Mouse (Mus musculus) myocyte (in vitro differentiated cells): ENCODE measurements around the gene Toporsl.

Source experiments
- MAX ChIP-seq: IDR thresholded peaks from one replicate; pipeline ENCODE4 v1.6.1; 2011; ENCODE audit warnings: low read depth, mild to moderate bottlenecking, control low read depth
- POLR2A ChIP-seq: IDR thresholded peaks from one replicate; pipeline ENCODE4 v1.6.1; 2011; ENCODE audit warnings: low read depth, mild to moderate bottlenecking, control low read depth, moderate library complexity; ENCODE audit not compliant: insufficient read length
- POLR2AphosphoS2 ChIP-seq: IDR thresholded peaks from one replicate; pipeline ENCODE4 v1.6.1; 2011; ENCODE audit warnings: low read depth, control low read depth; ENCODE audit not compliant: insufficient read length
- TCF3 ChIP-seq: IDR thresholded peaks from one replicate; pipeline ENCODE4 v1.6.1; 2011; ENCODE audit warnings: low read depth, control low read depth; ENCODE audit not compliant: insufficient read length

GRCm38 (mm10) chr4:52660701-52661117, 64.6 kb downstream of the Toporsl start:
- TF ChIP-seq TCF3 (no peak), POLR2A (no peak), POLR2AphosphoS2 (no peak), MAX (no peak)
